Comparison of ENCODE assay signal across 8 mouse cellular contexts in genomic region chr4:43047231-43047630, GRCm38 (mm10). TPM values are rescaled to one million over a fixed set of nuclear protein-coding genes. Genes with fewer than 3 reads are reported as not detected.
DNase-seq lines count a peak whose midpoint lies in the region; ATAC-seq and TF ChIP-seq lines count a peak whose summit lies in the region.

No protein-coding gene starts in this region.

- peak; percentile 96 for TF ChIP-seq CTCF in midbrain, postnatal 0 days (IDR thresholded peaks at IDR 0.05)

- 5% methylated on average over 5 of the region's 5 CpGs for WGBS in hindbrain, embryonic 16.5 days
- 14% methylated on average over 5 of the region's 5 CpGs for WGBS in limb, embryonic 10.5 days
- WGBS in midbrain, postnatal 0 days, result 4% methylated on average over 5 of the region's 5 CpGs

- no peak overlapping the region for H3K27ac ChIP-seq in hindbrain, embryonic 16.5 days (ENCODE audit: low read depth, low read length)
- no peak overlapping the region for H3K27ac ChIP-seq in limb, embryonic 10.5 days
- no peak overlapping the region for H3K27ac ChIP-seq in midbrain, postnatal 0 days (ENCODE audit: low read depth, low read length)

- H3K27me3 ChIP-seq in hindbrain, embryonic 16.5 days (replicated peaks; ENCODE audit: control insufficient read depth, insufficient read depth, low read length), result no peaks in the 10 kb centered on the region
- H3K27me3 ChIP-seq in limb, embryonic 10.5 days (ENCODE audit: low read depth, poor library complexity, severe bottlenecking), result no peaks in the 10 kb centered on the region
- no peaks in the 10 kb centered on the region for H3K27me3 ChIP-seq in midbrain, postnatal 0 days (ENCODE audit: insufficient read depth, low read length)

- no peaks in the 10 kb centered on the region for H3K36me3 ChIP-seq in hindbrain, embryonic 16.5 days (ENCODE audit: control insufficient read depth, insufficient read depth, low read length)
- no peaks in the 10 kb centered on the region for H3K36me3 ChIP-seq in limb, embryonic 10.5 days
- no peaks in the 10 kb centered on the region for H3K36me3 ChIP-seq in midbrain, postnatal 0 days (ENCODE audit: insufficient read depth, low read length)

- no peak for ATAC-seq in hindbrain, embryonic 16.5 days
- no peak for ATAC-seq in midbrain, postnatal 0 days (ENCODE audit: low FRiP score)

- no peaks in the 10 kb centered on the region for H3K9me3 ChIP-seq in hindbrain, embryonic 16.5 days (ENCODE audit: control insufficient read depth, low read length)
- no peaks in the 10 kb centered on the region for H3K9me3 ChIP-seq in limb, embryonic 10.5 days (replicated peaks)
- H3K9me3 ChIP-seq in midbrain, postnatal 0 days (ENCODE audit: low read length), result no peaks in the 10 kb centered on the region

- H3K4me1 ChIP-seq in hindbrain, embryonic 16.5 days (ENCODE audit: control insufficient read depth, insufficient read depth, low read depth, low read length), result peaks cover 22% of the 10 kb centered on the region
- H3K4me1 ChIP-seq in limb, embryonic 10.5 days, result peaks cover 23% of the 10 kb centered on the region
- peaks cover 10% of the 10 kb centered on the region; the same call in 1 of the 2 replicates for H3K4me1 ChIP-seq in midbrain, postnatal 0 days (ENCODE audit: insufficient read depth, low read length)

- DNase-seq in urinary bladder, postnatal 14 days (ENCODE audit: low spot score), result peak; percentile 79
- DNase-seq in urinary bladder, adult 2 months (ENCODE audit: low spot score), result no peak
- peak; percentile 72 to 80 for DNase-seq in cerebellum, adult 18-20 months
- DNase-seq in frontal cortex, adult 2 months (ENCODE audit: extremely low spot score in 1 of 2, low spot score in 1 of 2), result peak; percentile 72 to 92
- DNase-seq in limb, embryonic 10.5 days (ENCODE audit: low spot score), result peak; percentile 58
- DNase-seq in midbrain, postnatal 0 days (ENCODE audit: low spot score), result peak; percentile 95
- peak; percentile 49 to 77 for DNase-seq in thymus, postnatal 10 days (ENCODE audit: low spot score in 2 of 2)

- H3K4me3 ChIP-seq in hindbrain, embryonic 16.5 days (ENCODE audit: low read length), result no peak overlapping the region
- H3K4me3 ChIP-seq in limb, embryonic 10.5 days, result no peak overlapping the region
- no peak overlapping the region for H3K4me3 ChIP-seq in midbrain, postnatal 0 days (ENCODE audit: low read depth, low read length)

- no peak overlapping the region for H3K9ac ChIP-seq in hindbrain, embryonic 16.5 days (ENCODE audit: low read depth, low read length)
- H3K9ac ChIP-seq in midbrain, postnatal 0 days (replicated peaks; ENCODE audit: low read length, poor library complexity, severe bottlenecking), result no peak overlapping the region

- H3K4me2 ChIP-seq in hindbrain, embryonic 16.5 days (ENCODE audit: low read length), result 0 out of 2 replicates have a peak overlapping the region, but pooled peaks have one; percentile 17
- no peak overlapping the region for H3K4me2 ChIP-seq in midbrain, postnatal 0 days (ENCODE audit: low read depth, low read length, poor library complexity, severe bottlenecking)

RNA-seq across cellular contexts. Expression of gene Fam214b, which starts 1.2 kb away (rescaled TPM):
- polyA plus RNA-seq in urinary bladder, adult 2 months (2012; rRNA removed), result 15.7 and 24.8 TPM in 2 replicates
- polyA plus RNA-seq in frontal cortex, adult 2 months (2012; rRNA removed), result 31.7 and 37.3 TPM in 2 replicates
- polyA plus RNA-seq in hindbrain, embryonic 16.5 days (2015; fragmentation: Nextera tagmentation; extraction: Ambion mirVana), result 32.3 and 36.3 TPM in 2 replicates
- polyA plus RNA-seq in limb, embryonic 10.5 days (2016; fragmentation: Nextera tagmentation; extraction: Ambion mirVana), result 6.6 and 8.5 TPM in 2 replicates
- 31.1 and 48.7 TPM in 2 replicates for total RNA-seq in midbrain, postnatal 0 days (2014; rRNA removed)
- 30.3 and 32.3 TPM in 2 replicates for polyA plus RNA-seq in midbrain, postnatal 0 days (2015; fragmentation: Nextera tagmentation; extraction: Ambion mirVana)

RNA-seq across cellular contexts. Expression of gene Unc13b, which starts 11.5 kb away (rescaled TPM):
- polyA plus RNA-seq in urinary bladder, adult 2 months (2012; rRNA removed), result 9.9 and 11.2 TPM in 2 replicates
- 45.8 and 54.2 TPM in 2 replicates for polyA plus RNA-seq in frontal cortex, adult 2 months (2012; rRNA removed)
- polyA plus RNA-seq in hindbrain, embryonic 16.5 days (2015; fragmentation: Nextera tagmentation; extraction: Ambion mirVana), result 13.0 and 16.5 TPM in 2 replicates
- polyA plus RNA-seq in limb, embryonic 10.5 days (2016; fragmentation: Nextera tagmentation; extraction: Ambion mirVana), result 0.92 and 2.1 TPM in 2 replicates
- 40.2 and 54.6 TPM in 2 replicates for total RNA-seq in midbrain, postnatal 0 days (2014; rRNA removed)
- polyA plus RNA-seq in midbrain, postnatal 0 days (2015; fragmentation: Nextera tagmentation; extraction: Ambion mirVana), result 6.3 and 7.9 TPM in 2 replicates

RNA-seq across cellular contexts. Expression of gene Stoml2, which starts 15.7 kb away (rescaled TPM):
- 72.2 and 94.8 TPM in 2 replicates for polyA plus RNA-seq in urinary bladder, adult 2 months (2012; rRNA removed)
- polyA plus RNA-seq in frontal cortex, adult 2 months (2012; rRNA removed), result 106 and 107 TPM in 2 replicates
- 234 and 261 TPM in 2 replicates for polyA plus RNA-seq in hindbrain, embryonic 16.5 days (2015; fragmentation: Nextera tagmentation; extraction: Ambion mirVana)
- polyA plus RNA-seq in limb, embryonic 10.5 days (2016; fragmentation: Nextera tagmentation; extraction: Ambion mirVana), result 484 and 538 TPM in 2 replicates
- total RNA-seq in midbrain, postnatal 0 days (2014; rRNA removed), result 89.6 and 102 TPM in 2 replicates
- 230 and 241 TPM in 2 replicates for polyA plus RNA-seq in midbrain, postnatal 0 days (2015; fragmentation: Nextera tagmentation; extraction: Ambion mirVana)

RNA-seq across cellular contexts. Expression of gene Pigo, which starts 21.6 kb away (rescaled TPM):
- polyA plus RNA-seq in urinary bladder, adult 2 months (2012; rRNA removed), result 12.7 and 13.1 TPM in 2 replicates
- polyA plus RNA-seq in frontal cortex, adult 2 months (2012; rRNA removed), result 20.7 and 23.0 TPM in 2 replicates
- polyA plus RNA-seq in hindbrain, embryonic 16.5 days (2015; fragmentation: Nextera tagmentation; extraction: Ambion mirVana), result 28.5 and 30.8 TPM in 2 replicates
- polyA plus RNA-seq in limb, embryonic 10.5 days (2016; fragmentation: Nextera tagmentation; extraction: Ambion mirVana), result 21.7 and 27.5 TPM in 2 replicates
- 30.5 and 33.4 TPM in 2 replicates for total RNA-seq in midbrain, postnatal 0 days (2014; rRNA removed)
- polyA plus RNA-seq in midbrain, postnatal 0 days (2015; fragmentation: Nextera tagmentation; extraction: Ambion mirVana), result 24.4 and 26.1 TPM in 2 replicates

RNA-seq across cellular contexts. Expression of gene Fancg, which starts 36.9 kb away (rescaled TPM):
- polyA plus RNA-seq in urinary bladder, adult 2 months (2012; rRNA removed), result 9.5 and 11.6 TPM in 2 replicates
- polyA plus RNA-seq in frontal cortex, adult 2 months (2012; rRNA removed), result 19.7 and 23.2 TPM in 2 replicates
- 22.7 and 25.8 TPM in 2 replicates for polyA plus RNA-seq in hindbrain, embryonic 16.5 days (2015; fragmentation: Nextera tagmentation; extraction: Ambion mirVana)
- polyA plus RNA-seq in limb, embryonic 10.5 days (2016; fragmentation: Nextera tagmentation; extraction: Ambion mirVana), result 25.5 and 26.8 TPM in 2 replicates
- 15.0 and 18.2 TPM in 2 replicates for total RNA-seq in midbrain, postnatal 0 days (2014; rRNA removed)
- polyA plus RNA-seq in midbrain, postnatal 0 days (2015; fragmentation: Nextera tagmentation; extraction: Ambion mirVana), result 14.2 and 14.3 TPM in 2 replicates
